Mouse (Mus musculus): ENCODE measurements at regions not wholly inside any gene's neighbourhood (a gene's known extent, or its start where the extent isn't known, plus 50 kb on each side); places are given as distances from the start of the nearest gene placed in this dataset.
"Not testable (repeated sequence)": the region's sequence is repeated elsewhere in the genome, so short reads cannot be mapped to it uniquely, and the experiment has no call there.

GRCm38 (mm10) chr12:115197322-115198117, 850.0 kb upstream of the Zfp386 start:
- Histone ChIP-seq H3K4me3 (ENCODE audit: insufficient read depth in 1 of 2, low read depth in 1 of 2, low read length in 2 of 2, poor library complexity in 1 of 2, severe bottlenecking in 1 of 2) (no peak overlapping the region), H3K36me3 (ENCODE audit: control insufficient read depth, insufficient read depth, low read length, poor library complexity, severe bottlenecking) (no peaks in the 10 kb centered on the region), H3K9me3 (ENCODE audit: control insufficient read depth, insufficient read depth, low read depth, low read length) (no peaks in the 10 kb centered on the region), H3K27ac (ENCODE audit: insufficient read depth, low read depth, low read length, poor library complexity, severe bottlenecking) (no peak overlapping the region), H3K9ac (ENCODE audit: insufficient read depth, low read depth, low read length, poor library complexity, severe bottlenecking) (no peak overlapping the region), H3K4me1 (ENCODE audit: control insufficient read depth in 2 of 2, insufficient read depth in 2 of 2, low read length in 2 of 2, poor library complexity in 1 of 2) (no peaks in the 10 kb centered on the region)
- in situ Hi-C loops (cut with MboI; ENCODE audit: low sequenced_read_pairs in 2 of 2, unreplicated experiment in 2 of 2) = loop anchor here in 1 of 2 experiments (25.0 kb wide), 1 partner anchor 290 kb away; no protein-coding TSS in a partner anchor
- TF ChIP-seq ZC3H11A (IDR thresholded peaks at IDR 0.05; ENCODE audit: borderline replicate concordance, low read depth, low read length) (no peak), CHD2 (IDR thresholded peaks at IDR 0.05; ENCODE audit: low read depth, low read length) (no peak), MAFK (IDR thresholded peaks at IDR 0.05; ENCODE audit: insufficient read depth, low read depth, low read length) (no peak), ZNF384 (IDR thresholded peaks at IDR 0.05; ENCODE audit: low read depth, low read length) (no peak), HCFC1 (IDR thresholded peaks at IDR 0.05; ENCODE audit: borderline replicate concordance, insufficient read depth, low read length) (no peak)
- DNase-seq (ENCODE audit: low read depth, low spot score) = no peak

GRCm38 (mm10) chr12:115207833-115208448, 839.6 kb upstream of the Zfp386 start:
- not testable (repeated sequence) for DNase-seq (ENCODE audit: low read depth, low spot score); H3K9me3 ChIP-seq (ENCODE audit: control insufficient read depth, insufficient read depth, low read depth, low read length); H3K36me3 ChIP-seq (ENCODE audit: control insufficient read depth, insufficient read depth, low read length, poor library complexity, severe bottlenecking); H3K4me3 ChIP-seq (ENCODE audit: insufficient read depth in 1 of 2, low read depth in 1 of 2, low read length in 2 of 2, poor library complexity in 1 of 2, severe bottlenecking in 1 of 2); H3K9ac ChIP-seq (ENCODE audit: insufficient read depth, low read depth, low read length, poor library complexity, severe bottlenecking); H3K4me1 ChIP-seq (ENCODE audit: control insufficient read depth in 2 of 2, insufficient read depth in 2 of 2, low read length in 2 of 2, poor library complexity in 1 of 2); H3K27ac ChIP-seq (ENCODE audit: insufficient read depth, low read depth, low read length, poor library complexity, severe bottlenecking)
- in situ Hi-C loops (cut with MboI; ENCODE audit: low sequenced_read_pairs in 2 of 2, unreplicated experiment in 2 of 2) = loop anchor here in 1 of 2 experiments (10.0 kb wide), 1 partner anchor 587 kb away; no protein-coding TSS in a partner anchor

GRCm38 (mm10) chr12:115222671-115223070, 824.9 kb upstream of the Zfp386 start:
- no peaks in the 10 kb centered on the region for H3K4me1 ChIP-seq (ENCODE audit: control insufficient read depth in 2 of 2, insufficient read depth in 2 of 2, low read length in 2 of 2, poor library complexity in 1 of 2)
- H3K4me3 ChIP-seq (ENCODE audit: insufficient read depth in 1 of 2, low read depth in 1 of 2, low read length in 2 of 2, poor library complexity in 1 of 2, severe bottlenecking in 1 of 2) = no peak overlapping the region
- no peak overlapping the region for H3K27ac ChIP-seq (ENCODE audit: insufficient read depth, low read depth, low read length, poor library complexity, severe bottlenecking)
- in situ Hi-C loops (cut with MboI; ENCODE audit: low sequenced_read_pairs in 2 of 2, unreplicated experiment in 2 of 2) = no loop called here
- TF ChIP-seq CHD2 (IDR thresholded peaks at IDR 0.05; ENCODE audit: low read depth, low read length) = no peak
- no peak for TF ChIP-seq ZC3H11A (IDR thresholded peaks at IDR 0.05; ENCODE audit: borderline replicate concordance, low read depth, low read length)
- no peak for TF ChIP-seq ZNF384 (IDR thresholded peaks at IDR 0.05; ENCODE audit: low read depth, low read length)
- TF ChIP-seq MAFK (IDR thresholded peaks at IDR 0.05; ENCODE audit: insufficient read depth, low read depth, low read length) = no peak
- TF ChIP-seq HCFC1 (IDR thresholded peaks at IDR 0.05; ENCODE audit: borderline replicate concordance, insufficient read depth, low read length) = no peak
- H3K36me3 ChIP-seq (ENCODE audit: control insufficient read depth, insufficient read depth, low read length, poor library complexity, severe bottlenecking) = no peaks in the 10 kb centered on the region
- H3K9me3 ChIP-seq (ENCODE audit: control insufficient read depth, insufficient read depth, low read depth, low read length) = no peaks in the 10 kb centered on the region
- no peak for DNase-seq (ENCODE audit: low read depth, low spot score)
- no peak overlapping the region for H3K9ac ChIP-seq (ENCODE audit: insufficient read depth, low read depth, low read length, poor library complexity, severe bottlenecking)

- no peak overlapping the region for H3K4me3 ChIP-seq (ENCODE audit: insufficient read depth in 1 of 2, low read depth in 1 of 2, low read length in 2 of 2, poor library complexity in 1 of 2, severe bottlenecking in 1 of 2)
- no peaks in the 10 kb centered on the region for H3K4me1 ChIP-seq (ENCODE audit: control insufficient read depth in 2 of 2, insufficient read depth in 2 of 2, low read length in 2 of 2, poor library complexity in 1 of 2)
- no peak for DNase-seq (ENCODE audit: low read depth, low spot score)
- no peaks in the 10 kb centered on the region for H3K36me3 ChIP-seq (ENCODE audit: control insufficient read depth, insufficient read depth, low read length, poor library complexity, severe bottlenecking)
- in situ Hi-C loops (cut with MboI; ENCODE audit: low sequenced_read_pairs in 2 of 2, unreplicated experiment in 2 of 2) = loop anchor here in 1 of 2 experiments (25.0 kb wide), 1 partner anchor 157 kb away; no protein-coding TSS in a partner anchor
- no peak overlapping the region for H3K27ac ChIP-seq (ENCODE audit: insufficient read depth, low read depth, low read length, poor library complexity, severe bottlenecking)
- TF ChIP-seq ZC3H11A (IDR thresholded peaks at IDR 0.05; ENCODE audit: borderline replicate concordance, low read depth, low read length) (no peak), CHD2 (IDR thresholded peaks at IDR 0.05; ENCODE audit: low read depth, low read length) (no peak), ZNF384 (IDR thresholded peaks at IDR 0.05; ENCODE audit: low read depth, low read length) (no peak), MAFK (IDR thresholded peaks at IDR 0.05; ENCODE audit: insufficient read depth, low read depth, low read length) (no peak), HCFC1 (IDR thresholded peaks at IDR 0.05; ENCODE audit: borderline replicate concordance, insufficient read depth, low read length) (no peak)
- H3K9me3 ChIP-seq (ENCODE audit: control insufficient read depth, insufficient read depth, low read depth, low read length) = no peaks in the 10 kb centered on the region
- H3K9ac ChIP-seq (ENCODE audit: insufficient read depth, low read depth, low read length, poor library complexity, severe bottlenecking) = no peak overlapping the region
Observed at GRCm38 (mm10) chr12:115229965-115230364, 817.6 kb upstream of the Zfp386 start.

- not testable (repeated sequence) for H3K36me3 ChIP-seq (ENCODE audit: control insufficient read depth, insufficient read depth, low read length, poor library complexity, severe bottlenecking); DNase-seq (ENCODE audit: low read depth, low spot score); H3K27ac ChIP-seq (ENCODE audit: insufficient read depth, low read depth, low read length, poor library complexity, severe bottlenecking); H3K9ac ChIP-seq (ENCODE audit: insufficient read depth, low read depth, low read length, poor library complexity, severe bottlenecking); H3K4me1 ChIP-seq (ENCODE audit: control insufficient read depth in 2 of 2, insufficient read depth in 2 of 2, low read length in 2 of 2, poor library complexity in 1 of 2); H3K4me3 ChIP-seq (ENCODE audit: insufficient read depth in 1 of 2, low read depth in 1 of 2, low read length in 2 of 2, poor library complexity in 1 of 2, severe bottlenecking in 1 of 2); H3K9me3 ChIP-seq (ENCODE audit: control insufficient read depth, insufficient read depth, low read depth, low read length)
- in situ Hi-C loops (cut with MboI; ENCODE audit: low sequenced_read_pairs in 2 of 2, unreplicated experiment in 2 of 2) = loop anchor here in 1 of 2 experiments (25.0 kb wide), 1 partner anchor 145 kb away; no protein-coding TSS in a partner anchor
Observed at GRCm38 (mm10) chr12:115242661-115243060, 804.9 kb upstream of the Zfp386 start.

GRCm38 (mm10) chr12:115247298-115247697, 800.2 kb upstream of the Zfp386 start:
- in situ Hi-C loops (cut with MboI; ENCODE audit: low sequenced_read_pairs in 2 of 2, unreplicated experiment in 2 of 2) = loop anchor here in 1 of 2 experiments (25.0 kb wide), 1 partner anchor 140 kb away; no protein-coding TSS in a partner anchor
- not testable (repeated sequence) for H3K4me1 ChIP-seq (ENCODE audit: control insufficient read depth in 2 of 2, insufficient read depth in 2 of 2, low read length in 2 of 2, poor library complexity in 1 of 2)

More at GRCm38 (mm10) chr12:115247298-115247697, 800.2 kb upstream of the Zfp386 start:
- H3K9ac ChIP-seq (ENCODE audit: insufficient read depth, low read depth, low read length, poor library complexity, severe bottlenecking); H3K4me3 ChIP-seq (ENCODE audit: insufficient read depth in 1 of 2, low read depth in 1 of 2, low read length in 2 of 2, poor library complexity in 1 of 2, severe bottlenecking in 1 of 2); H3K27ac ChIP-seq (ENCODE audit: insufficient read depth, low read depth, low read length, poor library complexity, severe bottlenecking); H3K36me3 ChIP-seq (ENCODE audit: control insufficient read depth, insufficient read depth, low read length, poor library complexity, severe bottlenecking); DNase-seq (ENCODE audit: low read depth, low spot score); H3K9me3 ChIP-seq (ENCODE audit: control insufficient read depth, insufficient read depth, low read depth, low read length): not testable (repeated sequence)

All from ES-E14 (cell line).